Mouse (Mus musculus) urinary bladder, postnatal 10 days (tissue): ENCODE measurements around the gene Ilkap.

ENCODE experiments used
- DNase-seq: peaks from one replicate; pipeline ENCODE4 v3.0.0; 2022; ENCODE audit warnings: low spot score

Gene Ilkap

GRCm38 (mm10) chr1:91398260-91399062, at the start of gene Ilkap:
TSS of gene Ilkap (minus strand) at chr1:91398815.
- DNase-seq, result no peak

- no peak for DNase-seq
Measured at GRCm38 (mm10) chr1:91446511-91446910, 47.9 kb upstream of the Ilkap start.

GRCm38 (mm10) chr1:91446060-91446459, 47.4 kb upstream of the Ilkap start:
- no peak for DNase-seq

- DNase-seq, result no peak
Measured at GRCm38 (mm10) chr1:91444841-91445830, 46.5 kb upstream of the Ilkap start.

- no peak for DNase-seq
Measured at GRCm38 (mm10) chr1:91442350-91442990, 43.9 kb upstream of the Ilkap start.

DNA sequence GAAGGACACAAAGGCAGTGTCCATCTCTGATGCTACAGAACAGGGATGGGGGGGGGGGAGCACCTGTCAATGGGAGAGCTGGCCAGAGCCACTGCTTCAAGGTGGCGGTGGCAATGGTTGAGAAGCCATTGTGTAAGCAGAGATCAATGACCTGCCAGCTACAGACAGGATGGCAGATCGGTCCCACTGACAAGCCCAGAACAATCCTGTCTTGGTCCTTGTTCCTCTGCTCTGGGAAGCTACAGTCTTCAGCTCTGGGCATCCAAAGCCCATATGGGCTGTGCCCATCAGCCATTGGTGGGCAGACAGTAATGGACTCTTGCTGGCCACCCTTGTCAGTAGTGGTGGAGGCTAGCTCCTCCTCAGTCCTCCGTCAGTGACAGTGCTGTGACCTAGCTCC, 43.2 kb upstream of the Ilkap start:
- no peak for DNase-seq

GRCm38 (mm10) chr1:91439776-91440175, 41.2 kb upstream of the Ilkap start:
- DNase-seq, result no peak

- DNase-seq, result no peak
Measured at GRCm38 (mm10) chr1:91437573-91437972, 39.0 kb upstream of the Ilkap start.

- no peak for DNase-seq
Measured at GRCm38 (mm10) chr1:91437083-91437400, 38.4 kb upstream of the Ilkap start.

GRCm38 (mm10) chr1:91436380-91437082, 37.9 kb upstream of the Ilkap start:
- DNase-seq, result no peak

DNA sequence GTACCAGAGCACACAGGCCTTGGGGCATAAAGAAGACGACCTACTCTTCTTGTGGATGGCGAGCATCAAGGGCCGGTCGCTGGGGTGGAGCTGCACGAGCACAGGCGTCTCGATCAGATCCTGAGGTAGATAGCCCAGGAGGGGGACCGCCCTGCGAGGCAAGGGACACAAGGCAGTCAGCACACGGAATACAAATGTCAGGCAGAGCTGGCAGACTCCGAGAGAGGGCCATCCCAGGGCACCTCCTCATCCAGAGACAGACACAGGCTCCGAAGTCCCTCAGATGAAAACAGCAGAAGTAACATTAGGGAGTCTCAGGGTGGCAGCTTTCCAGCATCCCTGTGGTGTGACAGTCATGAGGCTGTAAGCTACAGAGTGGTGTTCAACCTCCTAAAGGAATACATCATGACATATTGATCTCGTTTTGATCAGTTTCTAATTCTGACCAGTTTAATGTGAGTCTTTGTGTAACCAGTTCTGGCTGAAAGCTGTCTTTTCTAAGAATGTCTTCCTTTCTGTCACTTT, 37.1 kb upstream of the Ilkap start:
- no peak for DNase-seq

DNA sequence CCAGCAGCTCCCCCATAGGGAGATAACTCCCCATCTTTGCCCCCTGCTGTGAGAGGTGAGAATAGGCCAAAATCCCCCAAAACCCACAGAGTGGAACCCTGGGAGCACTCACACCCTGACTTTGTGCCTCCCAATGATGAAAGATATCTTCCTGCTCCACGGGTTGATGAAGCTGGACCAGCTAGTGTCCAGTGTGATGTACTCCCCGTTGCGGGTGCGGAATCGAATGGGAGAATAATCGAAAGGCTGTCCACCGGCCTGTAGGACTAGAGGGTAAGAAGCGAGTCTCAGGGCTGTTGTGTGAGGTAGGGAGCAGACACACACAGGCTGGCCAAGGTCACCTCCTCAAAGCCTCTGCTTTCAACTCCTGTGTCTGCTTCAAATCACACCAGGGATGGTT, 36.3 kb upstream of the Ilkap start:
- DNase-seq, result no peak

- no peak for DNase-seq
Measured at GRCm38 (mm10) chr1:91430761-91431160, 32.1 kb upstream of the Ilkap start.

DNA sequence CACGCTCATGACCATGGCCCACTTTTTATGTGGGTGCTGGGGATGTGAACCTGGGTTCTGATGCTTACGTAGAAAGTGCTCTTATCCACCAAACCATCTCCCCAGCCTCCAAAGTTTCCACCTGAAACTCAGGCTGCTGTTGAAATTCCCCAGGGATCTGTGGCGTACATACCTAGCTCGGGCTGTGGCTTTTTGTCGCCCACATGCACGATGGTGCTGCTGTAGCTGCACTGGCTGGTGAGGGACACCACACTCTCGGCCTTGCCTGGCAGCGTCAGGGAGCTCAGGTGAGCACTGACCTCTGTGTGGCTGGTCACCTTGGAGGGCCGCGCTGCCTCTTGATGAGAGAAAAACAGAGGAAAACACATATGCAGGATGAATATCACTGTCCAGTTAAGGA, 30.6 kb upstream of the Ilkap start:
- DNase-seq, result no peak

GRCm38 (mm10) chr1:91428614-91429013, 30.0 kb upstream of the Ilkap start:
- no peak for DNase-seq

- DNase-seq, result no peak
Measured at GRCm38 (mm10) chr1:91426397-91426796, 27.8 kb upstream of the Ilkap start.

GRCm38 (mm10) chr1:91420601-91421065, 22.0 kb upstream of the Ilkap start:
- no peak for DNase-seq

- no peak for DNase-seq
Measured at GRCm38 (mm10) chr1:91419862-91420600, 21.4 kb upstream of the Ilkap start.

DNA sequence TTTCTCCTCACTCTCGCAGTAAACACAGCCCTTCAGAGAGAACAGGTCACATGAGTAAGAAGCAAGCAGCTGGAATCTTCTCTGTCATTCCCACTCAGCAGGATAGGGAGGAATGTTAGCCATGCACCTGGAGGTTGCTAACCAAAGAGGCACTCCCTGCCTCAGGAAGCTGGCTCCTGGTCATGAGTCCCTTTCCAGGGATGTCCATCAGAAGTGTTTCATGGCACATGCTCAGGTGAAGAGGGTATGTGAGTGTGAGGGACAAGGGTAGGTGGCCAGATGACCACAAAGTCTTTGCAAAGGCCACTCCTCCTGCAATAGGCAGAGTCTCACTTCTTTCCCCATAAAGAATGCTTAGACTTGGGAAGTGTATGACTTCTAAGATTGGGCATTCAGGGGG, 19.4 kb upstream of the Ilkap start:
- no peak for DNase-seq

DNA sequence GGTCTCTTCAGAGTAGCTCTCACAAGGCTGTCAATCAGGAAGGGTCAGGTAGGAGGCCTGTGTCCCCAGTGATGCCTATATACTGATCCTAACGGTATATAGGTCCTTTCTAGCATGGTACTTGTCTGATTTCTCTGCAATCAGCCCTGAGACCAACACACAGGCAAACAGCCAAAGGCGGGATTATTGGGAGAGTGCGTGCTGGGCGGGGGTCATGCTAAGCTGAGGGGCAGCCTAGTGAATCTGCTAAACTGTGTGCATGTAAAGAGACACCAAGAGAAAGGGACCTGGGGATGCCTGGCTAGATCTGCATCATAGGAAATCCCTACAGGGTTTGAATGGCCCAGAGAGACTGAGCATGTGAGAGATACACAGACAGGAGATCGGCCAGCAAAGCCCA, 16.7 kb upstream of the Ilkap start:
- no peak for DNase-seq

GRCm38 (mm10) chr1:91414903-91415302, 16.3 kb upstream of the Ilkap start:
- DNase-seq, result no peak
